Mouse (Mus musculus) embryo, embryonic 11.5 days (tissue): Measurements from ENCODE around the gene Uxs1.

ENCODE experiments used
- DNase-seq: peaks from one replicate; pipeline ENCODE4 v3.0.0-alpha.2; 2012; ENCODE audit warnings: low read depth, low spot score

The Uxs1 gene

GRCm38 (mm10) chr1:43798048-43798447 lies 29.6 kb downstream of the Uxs1 start:
- no peak for DNase-seq

- no peak for DNase-seq
These were observed 37.8 kb downstream of the Uxs1 start for GRCm38 (mm10) chr1:43789765-43790164.

- DNase-seq = no peak
These were observed 40.9 kb downstream of the Uxs1 start for GRCm38 (mm10) chr1:43786711-43787110.

- DNase-seq = no peak
These were observed 42.3 kb downstream of the Uxs1 start for GRCm38 (mm10) chr1:43785316-43785715.

GRCm38 (mm10) chr1:43783186-43783585 lies 44.4 kb downstream of the Uxs1 start:
- no peak for DNase-seq

- DNase-seq = no peak
These were observed 44.9 kb downstream of the Uxs1 start for GRCm38 (mm10) chr1:43782680-43783079.

- no peak for DNase-seq
These were observed 45.9 kb downstream of the Uxs1 start for GRCm38 (mm10) chr1:43781672-43782071.

GRCm38 (mm10) chr1:43781195-43781594 lies 46.4 kb downstream of the Uxs1 start:
- no peak for DNase-seq

GRCm38 (mm10) chr1:43776106-43776505 lies 51.5 kb downstream of the Uxs1 start:
- no peak for DNase-seq

GRCm38 (mm10) chr1:43774126-43774525 lies 53.5 kb downstream of the Uxs1 start:
- DNase-seq = no peak

GRCm38 (mm10) chr1:43772694-43773093 lies 54.9 kb downstream of the Uxs1 start:
- no peak for DNase-seq

GRCm38 (mm10) chr1:43770032-43770431 lies 57.6 kb downstream of the Uxs1 start:
- DNase-seq = no peak

GRCm38 (mm10) chr1:43769348-43769747 lies 58.3 kb downstream of the Uxs1 start:
- DNase-seq = no peak

GRCm38 (mm10) chr1:43768385-43768990 lies 59.1 kb downstream of the Uxs1 start:
- no peak for DNase-seq

GRCm38 (mm10) chr1:43766328-43766727 lies 61.3 kb downstream of the Uxs1 start:
- DNase-seq = no peak

- DNase-seq = no peak
These were observed 63.1 kb downstream of the Uxs1 start for GRCm38 (mm10) chr1:43764481-43764880.

- DNase-seq = no peak
These were observed 67.5 kb downstream of the Uxs1 start for GRCm38 (mm10) chr1:43760085-43760484.

GRCm38 (mm10) chr1:43754448-43755312 lies 72.9 kb downstream of the Uxs1 start:
- DNase-seq = no peak

- DNase-seq = no peak
These were observed 89.1 kb downstream of the Uxs1 start for GRCm38 (mm10) chr1:43738519-43738894.

- DNase-seq = peak; percentile 49
These were observed 89.6 kb downstream of the Uxs1 start for GRCm38 (mm10) chr1:43737812-43738518.

- DNase-seq = no peak
These were observed 94.9 kb downstream of the Uxs1 start for GRCm38 (mm10) chr1:43732657-43733056.

- DNase-seq = no peak
These were observed 95.5 kb downstream of the Uxs1 start for GRCm38 (mm10) chr1:43732100-43732499.
